28 mouse cellular contexts compared by ENCODE assay signal in the genomic region with DNA sequence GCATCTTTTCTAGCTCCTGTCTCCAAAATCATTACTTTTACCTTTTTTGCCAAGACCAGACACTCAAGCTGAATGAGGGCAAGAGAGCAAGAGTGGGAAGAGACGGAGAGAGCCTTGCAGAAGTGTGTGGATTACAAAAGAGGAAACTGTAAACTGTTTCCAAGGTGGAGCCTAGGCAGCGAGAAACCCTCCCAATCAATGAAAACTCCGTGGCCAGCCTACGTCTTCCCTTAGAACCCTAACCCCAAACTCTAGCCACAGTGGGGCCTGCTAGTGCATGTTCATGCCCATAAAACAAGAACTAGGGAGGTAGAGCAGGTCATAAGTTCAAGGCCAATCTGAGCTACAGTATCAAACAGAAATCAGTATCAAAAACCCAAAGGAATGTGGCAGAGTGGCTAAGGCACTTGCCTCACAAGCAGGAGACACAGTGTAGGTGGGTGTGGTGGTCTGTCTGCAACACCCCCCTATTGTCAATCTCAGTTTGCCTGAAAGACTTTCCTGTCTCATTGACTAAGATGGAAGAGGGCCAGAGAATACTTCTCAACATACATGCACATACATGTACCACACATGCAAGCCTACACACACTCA. TPM values are rescaled to one million over a fixed set of nuclear protein-coding genes. Genes with fewer than 3 reads are reported as not detected.
A peak's percentile ranks its signal among the peaks of the same experiment; 100 is the strongest.
DNase-seq lines count a peak whose midpoint lies in the region; ATAC-seq lines count a peak whose summit lies in the region.
"Had no signal": no experiment of that assay in that cellular context is flagged by ENCODE, and none has a peak within 500 bp of the region (broad histone marks: within the 10 kb centered on the region; RNA-seq: fewer than 3 reads in every experiment).

No protein-coding gene starts in this region.

- peak; percentile 38 for DNase-seq in 416B (ENCODE audit: low read depth)
- DNase-seq in urinary bladder, postnatal 14 days (ENCODE audit: low spot score): no peak
- DNase-seq in hindbrain, embryonic 11.5 days (ENCODE audit: low spot score): no peak
- no peak for DNase-seq in kidney, postnatal 25 days
- DNase-seq: adrenal gland, postnatal 10 days; cerebellum, adult 2 months; cerebellum, postnatal 36 days; gastrocnemius, postnatal 36 days; heart, postnatal 4 days; kidney, postnatal 4 days; layer of hippocampus, adult 9-11 months; liver, embryonic 13.5 days; lung, adult 2 months; lung, postnatal 14 days had no signal

- no peak overlapping the region for H3K4me2 ChIP-seq in forebrain, embryonic 12.5 days
- no peak overlapping the region for H3K4me2 ChIP-seq in forebrain, embryonic 15.5 days (replicated peaks)
- H3K4me2 ChIP-seq in hindbrain, embryonic 11.5 days (replicated peaks; ENCODE audit: low read depth, low read length): no peak overlapping the region
- H3K4me2 ChIP-seq: liver, embryonic 13.5 days; neural tube, embryonic 13.5 days had no signal

- no peak overlapping the region for H3K4me3 ChIP-seq in forebrain, embryonic 12.5 days (replicated peaks)
- no peak overlapping the region for H3K4me3 ChIP-seq in forebrain, embryonic 15.5 days
- H3K4me3 ChIP-seq in hindbrain, embryonic 11.5 days (ENCODE audit: low read depth, low read length): no peak overlapping the region
- H3K4me3 ChIP-seq: liver, embryonic 13.5 days; megakaryocyte, embryonic 14.5 days; neural tube, embryonic 13.5 days had no signal

- no peaks in the 10 kb centered on the region for H3K9me3 ChIP-seq in forebrain, embryonic 12.5 days
- H3K9me3 ChIP-seq in forebrain, embryonic 15.5 days: no peaks in the 10 kb centered on the region
- no peaks in the 10 kb centered on the region for H3K9me3 ChIP-seq in hindbrain, embryonic 11.5 days (ENCODE audit: control insufficient read depth, low read length)
- H3K9me3 ChIP-seq: G1E; liver, embryonic 13.5 days; megakaryocyte, embryonic 14.5 days; neural tube, embryonic 13.5 days had no signal

- 68% methylated on average over 4 of the region's 4 CpGs for WGBS in forebrain, embryonic 12.5 days
- WGBS in forebrain, embryonic 15.5 days: 64% methylated on average over 4 of the region's 4 CpGs
- 84% methylated on average over 4 of the region's 4 CpGs for WGBS in hindbrain, embryonic 11.5 days

- no peak overlapping the region for H3K9ac ChIP-seq in forebrain, embryonic 12.5 days
- H3K9ac ChIP-seq in forebrain, embryonic 15.5 days (replicated peaks): no peak overlapping the region
- no peak overlapping the region for H3K9ac ChIP-seq in hindbrain, embryonic 11.5 days (ENCODE audit: low read depth, low read length)
- H3K9ac ChIP-seq: liver, embryonic 13.5 days; neural tube, embryonic 13.5 days had no signal

- peaks cover 57% of the 10 kb centered on the region for H3K4me1 ChIP-seq in forebrain, embryonic 12.5 days
- peaks cover 34% of the 10 kb centered on the region for H3K4me1 ChIP-seq in forebrain, embryonic 15.5 days
- peaks cover 12% of the 10 kb centered on the region for H3K4me1 ChIP-seq in hindbrain, embryonic 11.5 days (replicated peaks; ENCODE audit: control insufficient read depth, insufficient read depth, low read length)

- ATAC-seq in forebrain, embryonic 12.5 days (ENCODE audit: low FRiP score): no peak
- no peak for ATAC-seq in forebrain, embryonic 15.5 days (replicated peaks)
- ATAC-seq in common myeloid progenitor, adult 5-6 weeks (replicated peaks; ENCODE audit: low read depth, poor library complexity, severe bottlenecking): peak; percentile 15; the same call in 1 of the 2 replicates
- ATAC-seq in megakaryocyte progenitor cell, adult 5-6 weeks (replicated peaks; ENCODE audit: poor library complexity): peak; percentile 51
- ATAC-seq in hindbrain, embryonic 11.5 days (ENCODE audit: low FRiP score): no peak
- ATAC-seq: activated CD4-positive, CD25-positive, alpha-beta regulatory T cell, adult 4 months; hindbrain, postnatal 0 days; intestine, embryonic 16.5 days; Patski had no signal

- peak overlapping the region; percentile 85 for H3K27ac ChIP-seq in forebrain, embryonic 12.5 days
- H3K27ac ChIP-seq in forebrain, embryonic 15.5 days (replicated peaks): no peak overlapping the region
- no peak overlapping the region for H3K27ac ChIP-seq in hindbrain, embryonic 11.5 days (ENCODE audit: low read depth, low read length)
- H3K27ac ChIP-seq: hindbrain, postnatal 0 days; liver, embryonic 13.5 days; neural tube, embryonic 13.5 days had no signal

- no peaks in the 10 kb centered on the region for H3K36me3 ChIP-seq in forebrain, embryonic 12.5 days (replicated peaks)
- no peaks in the 10 kb centered on the region for H3K36me3 ChIP-seq in forebrain, embryonic 15.5 days
- H3K36me3 ChIP-seq in hindbrain, embryonic 11.5 days (ENCODE audit: control insufficient read depth, insufficient read depth, low read length): no peaks in the 10 kb centered on the region
- H3K36me3 ChIP-seq: G1E; liver, embryonic 13.5 days; neural tube, embryonic 13.5 days had no signal

- no peaks in the 10 kb centered on the region for H3K27me3 ChIP-seq in forebrain, embryonic 12.5 days
- no peaks in the 10 kb centered on the region for H3K27me3 ChIP-seq in forebrain, embryonic 15.5 days
- H3K27me3 ChIP-seq in hindbrain, embryonic 11.5 days (ENCODE audit: control insufficient read depth, insufficient read depth, low read length): no peaks in the 10 kb centered on the region
- H3K27me3 ChIP-seq: Patski had no signal

RNA-seq across cellular contexts. Expression of gene 1810010D01Rik, which starts 2.7 kb away (rescaled TPM):
- polyA plus RNA-seq in forebrain, embryonic 12.5 days (2016; fragmentation: Nextera tagmentation; extraction: Ambion mirVana): 0.59 and 0.91 TPM in 2 replicates
- polyA plus RNA-seq in forebrain, embryonic 15.5 days (2015; fragmentation: Nextera tagmentation; extraction: Ambion mirVana): 0.34 TPM in 1 of 2 replicates, not detected in the other
- not detected in 2 replicates for total RNA-seq in common myeloid progenitor, adult 5-6 weeks (2017)
- not detected in 2 replicates for total RNA-seq in megakaryocyte progenitor cell, adult 5-6 weeks (2015)
- total RNA-seq in megakaryocyte progenitor cell, adult 5-6 weeks (2017): not detected in 2 replicates
- 0.97 TPM in 1 of 2 replicates, not detected in the other for polyA plus RNA-seq in hindbrain, embryonic 11.5 days (2014; fragmentation: Nextera tagmentation; extraction: Ambion mirVana)
- total RNA-seq: G1E; gastrocnemius, postnatal 36 days; left cerebral cortex, postnatal 25 days had no signal
- polyA plus RNA-seq: activated CD4-positive, CD25-positive, alpha-beta regulatory T cell, adult 4 months; G1E; heart, embryonic 16.5 days; hindbrain, postnatal 0 days; kidney, embryonic 14.5 days; neural tube, embryonic 13.5 days; Patski had no signal

Comparison
In these comparisons a context has a peak if more than half of its experiments do, and no peak if none do; other contexts are left out.
1. ATAC-seq: peak in common myeloid progenitor, adult 5-6 weeks (single experiment) and megakaryocyte progenitor cell, adult 5-6 weeks (single experiment); none in forebrain, embryonic 12.5 days (single experiment), forebrain, embryonic 15.5 days (single experiment) and hindbrain, embryonic 11.5 days (single experiment).